In the genomic region with DNA sequence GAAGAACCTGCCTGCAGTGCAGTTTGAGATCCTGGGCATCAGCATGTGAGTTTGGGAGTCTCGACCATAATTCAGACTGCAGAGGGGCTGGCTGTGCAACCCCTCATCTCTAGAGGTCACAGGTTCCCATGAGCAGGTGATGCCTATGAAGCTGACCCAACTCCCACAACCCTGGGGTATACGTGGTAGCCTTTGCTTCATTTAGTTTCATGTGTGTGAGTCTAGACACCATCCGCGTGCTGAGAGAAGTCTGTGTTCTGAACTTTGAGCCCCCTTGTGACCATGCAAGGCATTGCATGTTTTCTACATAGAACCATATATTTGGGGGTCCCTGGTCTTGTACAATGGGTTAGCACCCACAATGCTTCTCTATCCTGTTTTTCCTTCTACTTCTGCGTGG, we compare ENCODE assay signal across 1 mouse cellular context.
A peak's percentile ranks its signal among the peaks of the same experiment; 100 is the strongest.
TF ChIP-seq lines count a peak whose summit lies in the region.

No protein-coding gene starts in this region.

TF ChIP-seq in MEL, 35 proteins besides CTCF, POLR2A, EP300 and RAD21 (continued from another document):
- TF ChIP-seq GABPA (IDR thresholded peaks at IDR 0.05; ENCODE audit: low read depth, low read length) = no peak
- TF ChIP-seq ZKSCAN1 (IDR thresholded peaks at IDR 0.05; ENCODE audit: low read depth, low read length) = no peak
- no peak for TF ChIP-seq USF2 (IDR thresholded peaks at IDR 0.05; ENCODE audit: borderline replicate concordance in 1 of 2, insufficient read depth in 1 of 2, low read depth in 1 of 2, low read length in 2 of 2)
- TF ChIP-seq POLR2AphosphoS2 (IDR thresholded peaks at IDR 0.05; ENCODE audit: low read length) = no peak
- TF ChIP-seq MXI1 (IDR thresholded peaks at IDR 0.05; ENCODE audit: low read depth, low read length) = no peak
- no peak for TF ChIP-seq UBTF (IDR thresholded peaks at IDR 0.05; ENCODE audit: borderline replicate concordance, insufficient read depth, low read depth, low read length)
- no peak for TF ChIP-seq E2F4 (IDR thresholded peaks at IDR 0.05; ENCODE audit: borderline replicate concordance, low read depth, low read length)
- no peak for TF ChIP-seq ZMIZ1 (IDR thresholded peaks at IDR 0.05; ENCODE audit: low read depth, low read length)
- TF ChIP-seq MAX (IDR thresholded peaks at IDR 0.05; ENCODE audit: low read length) = peak; percentile 34; the same call in 1 of the 2 replicates
- TF ChIP-seq ZC3H11A (IDR thresholded peaks at IDR 0.05; ENCODE audit: low read depth, low read length) = 0 out of 2 replicates have a peak, but pooled peaks have one; percentile 24
- TF ChIP-seq NRF1 (IDR thresholded peaks at IDR 0.05; ENCODE audit: insufficient read depth, low read depth, low read length, poor library complexity, severe bottlenecking) = no peak
- 0 out of 2 replicates have a peak, but pooled peaks have one; percentile 39 for TF ChIP-seq MYC (IDR thresholded peaks at IDR 0.05; ENCODE audit: low read depth, low read length)
- TF ChIP-seq GATA1 (IDR thresholded peaks at IDR 0.05; ENCODE audit: low read depth, low read length) = no peak
